Mouse (Mus musculus): ENCODE data around the gene Cnn2. TPM values are rescaled to one million over a fixed set of nuclear protein-coding genes. Genes with fewer than 3 reads are reported as not detected.

Cnn2 gene
- polyA plus RNA-seq, 1 experiment from 2014 or later = 115 TPM

DNA sequence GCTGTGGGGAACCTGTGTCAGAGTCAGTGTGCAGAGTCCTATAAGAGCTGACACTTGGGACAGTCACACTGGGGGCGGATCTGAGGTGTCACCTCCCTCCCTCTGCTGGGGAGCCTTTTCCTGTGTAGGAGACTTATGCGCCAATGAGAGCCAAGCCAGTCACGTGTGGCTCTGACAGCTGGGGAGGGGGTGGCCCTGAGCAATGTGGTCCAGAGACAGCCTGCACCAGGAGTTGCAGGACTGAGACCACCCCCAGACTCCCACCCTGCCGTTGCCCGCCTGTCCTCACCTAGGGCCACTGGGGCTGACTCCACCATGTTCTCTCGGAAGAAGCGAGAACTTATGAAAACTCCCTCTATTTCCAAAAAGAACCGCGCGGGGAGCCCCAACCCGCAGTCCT, 28.1 kb downstream of the Cnn2 start, which contains the start of gene Arhgap45:
Gene Arhgap45 (plus strand): TSS at position 143 of the 400 bp plus-strand sequence.
- H3K27ac ChIP-seq = no peak within 1 kb of the TSS
- 73% methylated on average over 11 of the region's 11 CpGs for WGBS
- H3K9ac ChIP-seq = no peak within 1 kb of the TSS
- peaks cover 86% of the 10 kb centered on the region for H3K27me3 ChIP-seq
- no peak within 1 kb of the TSS for H3K4me2 ChIP-seq
- no peaks in the 10 kb centered on the region; the same call in 1 of the 2 replicates for H3K36me3 ChIP-seq (replicated peaks)
- no peak for ATAC-seq (ENCODE audit: low FRiP score)
- peaks cover 16% of the 10 kb centered on the region; the same call in 1 of the 2 replicates for H3K4me1 ChIP-seq
- H3K9me3 ChIP-seq = no peaks in the 10 kb centered on the region
- H3K4me3 ChIP-seq (replicated peaks) = 0 out of 2 replicates have a peak within 1 kb of the TSS, but pooled peaks have one; percentile 3

DNA sequence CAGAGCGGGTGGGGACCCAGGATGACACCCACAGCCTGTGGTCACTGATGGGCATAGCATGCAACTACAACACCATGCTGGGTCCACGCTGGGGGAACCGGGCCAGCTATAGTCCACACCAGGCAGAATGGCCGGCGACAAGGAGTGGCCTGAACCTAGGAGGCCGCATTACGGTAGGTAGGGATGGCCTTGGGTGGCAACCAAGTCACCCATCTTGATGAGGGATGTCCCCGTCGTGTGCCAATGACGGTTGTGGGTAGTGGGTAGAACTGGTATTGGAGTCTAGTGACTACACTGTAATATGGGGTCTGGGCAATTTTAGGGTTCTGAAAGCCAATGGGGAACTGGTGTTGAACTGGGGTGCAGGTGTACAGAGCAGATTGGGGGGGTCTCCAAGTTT, 28.5 kb downstream of the Cnn2 start:
- ATAC-seq (ENCODE audit: low FRiP score) = no peak
- Histone ChIP-seq H3K27me3 (peaks cover 82% of the 10 kb centered on the region), H3K9me3 (no peaks in the 10 kb centered on the region), H3K9ac (no peak overlapping the region), H3K4me3 (replicated peaks) (0 out of 2 replicates have a peak overlapping the region, but pooled peaks have one; percentile 3), H3K36me3 (replicated peaks) (no peaks in the 10 kb centered on the region; the same call in 1 of the 2 replicates), H3K4me2 (no peak overlapping the region), H3K27ac (no peak overlapping the region), H3K4me1 (peaks cover 16% of the 10 kb centered on the region; the same call in 1 of the 2 replicates)
- 92% methylated on average over 10 of the region's 10 CpGs for WGBS

DNA sequence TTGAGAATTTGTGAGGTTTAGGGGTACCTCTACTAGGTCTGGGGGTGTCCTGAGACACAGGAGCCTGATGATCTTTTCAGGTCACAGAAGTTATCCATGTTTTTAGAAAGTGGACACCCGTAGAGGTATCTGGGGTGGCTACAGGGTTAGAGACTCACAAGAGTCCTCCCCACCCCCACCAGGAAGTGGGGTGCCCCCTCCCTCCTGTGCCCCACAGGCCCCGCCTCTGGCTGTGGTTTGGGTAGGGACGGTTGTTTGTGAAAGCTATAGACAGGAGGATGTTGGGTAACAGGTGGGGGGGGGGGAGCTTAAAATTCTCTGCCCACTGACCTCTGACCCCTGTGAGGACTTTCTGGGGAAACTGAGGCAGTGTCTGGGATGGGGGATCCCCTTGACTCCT, 29.0 kb downstream of the Cnn2 start:
- H3K4me2 ChIP-seq = no peak overlapping the region
- H3K27me3 ChIP-seq = peaks cover 77% of the 10 kb centered on the region
- no peaks in the 10 kb centered on the region for H3K9me3 ChIP-seq
- no peak overlapping the region for H3K4me3 ChIP-seq (replicated peaks)
- no peak overlapping the region for H3K27ac ChIP-seq
- peaks cover 16% of the 10 kb centered on the region; the same call in 1 of the 2 replicates for H3K4me1 ChIP-seq
- no peaks in the 10 kb centered on the region for H3K36me3 ChIP-seq (replicated peaks)
- 70% methylated on average over 3 of the region's 3 CpGs for WGBS
- no peak overlapping the region for H3K9ac ChIP-seq
- ATAC-seq (ENCODE audit: low FRiP score) = no peak

DNA sequence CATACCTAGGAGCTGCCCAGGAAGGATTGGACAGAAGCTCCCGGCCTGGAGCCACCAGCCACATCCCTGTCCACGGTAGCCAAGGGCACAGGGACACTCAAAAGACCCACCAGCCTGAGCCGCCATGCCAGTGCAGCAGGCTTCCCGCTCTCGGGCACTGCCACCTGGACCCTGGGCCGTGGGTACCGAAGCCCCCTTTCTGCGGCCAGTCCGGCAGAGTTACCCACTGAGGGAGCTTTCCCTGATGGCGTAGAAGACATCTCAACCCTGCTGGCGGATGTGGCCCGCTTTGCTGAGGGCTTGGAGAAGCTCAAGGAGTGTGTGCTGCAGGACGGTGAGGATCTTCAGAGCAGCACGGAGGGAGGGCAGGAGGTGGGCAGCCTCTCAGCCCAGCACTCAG, 29.4 kb downstream of the Cnn2 start:
- no peaks in the 10 kb centered on the region for H3K36me3 ChIP-seq (replicated peaks)
- peaks cover 73% of the 10 kb centered on the region for H3K27me3 ChIP-seq
- ATAC-seq (ENCODE audit: low FRiP score) = no peak
- no peak overlapping the region for H3K27ac ChIP-seq
- H3K9ac ChIP-seq = no peak overlapping the region
- 84% methylated on average over 14 of the region's 14 CpGs for WGBS
- H3K4me1 ChIP-seq = peaks cover 16% of the 10 kb centered on the region; the same call in 1 of the 2 replicates
- H3K9me3 ChIP-seq = no peaks in the 10 kb centered on the region
- no peak overlapping the region for H3K4me3 ChIP-seq (replicated peaks)
- no peak overlapping the region for H3K4me2 ChIP-seq

DNA sequence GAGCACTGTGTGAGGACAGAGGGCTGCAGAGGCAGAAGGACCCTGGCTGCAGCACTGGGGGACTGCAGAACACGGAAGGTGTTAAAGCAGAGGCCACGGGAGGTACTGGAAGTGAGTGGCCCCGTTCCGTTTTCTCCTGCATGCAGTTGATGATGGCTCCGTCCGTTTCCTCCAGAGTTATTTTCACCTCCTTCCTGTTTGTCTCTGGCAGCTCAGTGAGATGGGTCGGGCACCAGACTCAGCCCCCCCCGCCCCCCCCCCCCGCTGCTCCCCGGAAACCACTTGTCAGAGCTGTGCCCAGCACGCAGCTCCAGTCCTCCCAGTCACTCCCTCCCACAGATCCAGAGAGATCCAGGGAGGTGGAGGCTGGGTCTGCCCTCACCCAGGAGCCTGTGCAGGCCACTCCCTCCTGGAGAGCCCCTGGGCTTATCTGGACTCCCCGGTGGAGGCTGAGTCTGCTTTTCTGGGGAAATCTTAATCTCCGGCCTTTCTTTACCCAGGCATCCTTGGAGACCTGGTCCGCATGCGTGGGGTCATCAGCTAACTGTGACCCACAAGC, 30.4 kb downstream of the Cnn2 start:
- Histone ChIP-seq H3K36me3 (replicated peaks) (no peaks in the 10 kb centered on the region), H3K9me3 (no peaks in the 10 kb centered on the region), H3K4me1 (peaks cover 16% of the 10 kb centered on the region; the same call in 1 of the 2 replicates), H3K27me3 (peaks cover 63% of the 10 kb centered on the region), H3K9ac (no peak overlapping the region), H3K4me2 (0 out of 2 replicates have a peak overlapping the region, but pooled peaks have one; percentile 10), H3K27ac (no peak overlapping the region), H3K4me3 (replicated peaks) (no peak overlapping the region)
- ATAC-seq (ENCODE audit: low FRiP score) = no peak
- 8% methylated on average over 15 of the region's 15 CpGs for WGBS

DNA sequence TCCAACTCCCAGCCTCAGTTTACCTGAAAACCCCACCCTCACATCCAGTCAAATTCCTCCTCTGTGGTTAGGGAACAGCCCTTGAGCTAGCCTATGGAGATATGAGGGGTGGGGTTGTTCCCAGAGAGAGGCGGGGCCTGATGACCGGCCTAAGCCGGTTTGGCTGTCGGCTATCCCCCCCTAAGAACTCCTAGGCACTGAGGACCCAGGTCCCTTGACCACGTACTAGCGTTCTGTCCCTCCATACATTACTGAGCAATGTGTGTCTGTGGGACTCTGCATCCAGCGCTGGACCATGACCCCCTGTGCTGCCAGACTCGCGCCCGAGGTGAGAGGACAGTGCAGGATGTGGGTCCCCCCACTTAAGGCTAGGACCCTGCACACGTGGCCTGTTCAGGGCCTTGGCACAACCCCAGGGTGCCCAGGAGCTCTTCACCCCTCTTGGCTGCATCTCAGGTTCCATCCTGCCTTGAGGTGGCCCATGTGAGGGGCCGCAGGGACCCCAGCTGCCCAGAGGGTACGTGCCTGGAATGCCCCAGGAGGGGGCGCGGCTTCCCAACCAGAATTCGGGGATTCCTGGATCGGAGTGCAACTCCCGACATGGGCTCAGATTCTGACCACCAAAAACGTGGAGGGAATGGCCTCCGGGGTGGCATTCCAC, 31.2 kb downstream of the Cnn2 start:
- ATAC-seq (ENCODE audit: low FRiP score) = peak; percentile 44; the same call in 1 of the 2 replicates
- peaks cover 55% of the 10 kb centered on the region for H3K27me3 ChIP-seq
- WGBS = 4% methylated on average over 20 of the region's 20 CpGs
- H3K9ac ChIP-seq = peak overlapping the region; percentile 36; the same call in 1 of the 2 replicates
- H3K4me3 ChIP-seq (replicated peaks) = peak overlapping the region; percentile 16; the same call in 1 of the 2 replicates
- H3K36me3 ChIP-seq (replicated peaks) = no peaks in the 10 kb centered on the region
- peaks cover 16% of the 10 kb centered on the region; the same call in 1 of the 2 replicates for H3K4me1 ChIP-seq
- H3K27ac ChIP-seq = no peak overlapping the region
- peak overlapping the region; percentile 38 for H3K4me2 ChIP-seq
- H3K9me3 ChIP-seq = no peaks in the 10 kb centered on the region

DNA sequence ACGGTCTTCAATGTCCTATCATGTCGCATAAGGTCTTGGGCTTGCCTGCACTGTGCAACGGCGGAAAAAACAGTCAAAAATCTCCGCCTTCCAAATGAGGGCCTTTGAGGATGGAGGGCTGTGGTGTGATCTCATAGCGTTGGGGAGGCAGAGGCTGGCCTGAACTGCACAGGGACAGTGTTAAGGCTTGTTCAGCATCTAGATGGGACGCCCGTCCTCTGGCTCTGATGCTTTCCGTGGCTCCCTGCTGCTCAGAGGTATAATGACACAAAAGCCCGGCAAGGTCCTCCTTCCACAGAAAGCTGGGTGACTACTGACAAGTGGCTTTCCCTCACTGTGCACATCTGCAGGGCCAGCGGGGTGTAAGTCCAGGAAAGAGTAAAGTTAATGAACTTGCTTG, 31.8 kb downstream of the Cnn2 start:
- Histone ChIP-seq H3K4me2 (peak overlapping the region; percentile 38), H3K27ac (no peak overlapping the region), H3K4me3 (replicated peaks) (0 out of 2 replicates have a peak overlapping the region, but pooled peaks have one; percentile 16), H3K9me3 (no peaks in the 10 kb centered on the region), H3K27me3 (peaks cover 49% of the 10 kb centered on the region), H3K36me3 (replicated peaks) (no peaks in the 10 kb centered on the region), H3K4me1 (peaks cover 16% of the 10 kb centered on the region; the same call in 1 of the 2 replicates), H3K9ac (peak overlapping the region; percentile 36; the same call in 1 of the 2 replicates)
- no peak for ATAC-seq (ENCODE audit: low FRiP score)
- 16% methylated on average over 11 of the region's 11 CpGs for WGBS

DNA sequence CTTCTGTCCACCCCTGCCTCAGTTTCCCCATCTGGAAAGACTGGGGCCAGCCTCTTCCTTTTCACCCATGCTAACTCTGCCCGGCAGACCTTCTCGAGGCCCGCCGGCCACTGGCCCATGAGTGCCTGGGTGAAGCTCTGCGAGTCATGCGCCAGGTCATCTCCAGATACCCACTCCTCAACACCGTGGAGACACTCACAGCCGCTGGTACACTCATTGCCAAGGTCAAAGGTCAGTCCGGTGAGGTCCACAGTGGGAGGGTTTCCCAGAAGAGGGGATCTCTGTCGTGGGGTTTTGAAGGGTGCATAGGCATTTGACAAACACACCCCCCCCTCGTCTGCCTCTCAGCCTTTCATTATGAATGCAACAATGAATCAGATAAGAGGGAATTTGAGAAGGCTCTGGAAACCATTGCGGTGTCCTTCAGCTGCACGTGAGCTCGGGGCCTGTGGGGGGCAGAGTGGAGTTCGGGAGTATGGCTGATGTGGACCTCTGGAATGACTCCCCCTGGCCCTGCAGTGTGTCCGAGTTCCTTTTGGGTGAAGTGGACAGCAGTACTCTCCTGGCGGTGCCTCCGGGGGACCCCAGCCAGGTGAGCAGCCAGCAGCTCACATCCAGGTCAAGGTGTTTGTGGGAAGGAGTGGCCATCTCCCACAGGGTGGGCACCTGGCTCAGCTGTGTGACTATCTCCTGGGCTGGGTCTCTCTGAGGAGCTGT, 32.4 kb downstream of the Cnn2 start:
- no peak overlapping the region for H3K9ac ChIP-seq
- H3K27me3 ChIP-seq = peaks cover 43% of the 10 kb centered on the region
- 84% methylated on average over 18 of the region's 18 CpGs for WGBS
- no peaks in the 10 kb centered on the region for H3K36me3 ChIP-seq (replicated peaks)
- no peak for ATAC-seq (ENCODE audit: low FRiP score)
- peaks cover 16% of the 10 kb centered on the region; the same call in 1 of the 2 replicates for H3K4me1 ChIP-seq
- H3K4me2 ChIP-seq = no peak overlapping the region
- no peak overlapping the region for H3K4me3 ChIP-seq (replicated peaks)
- no peak overlapping the region for H3K27ac ChIP-seq
- no peaks in the 10 kb centered on the region for H3K9me3 ChIP-seq

DNA sequence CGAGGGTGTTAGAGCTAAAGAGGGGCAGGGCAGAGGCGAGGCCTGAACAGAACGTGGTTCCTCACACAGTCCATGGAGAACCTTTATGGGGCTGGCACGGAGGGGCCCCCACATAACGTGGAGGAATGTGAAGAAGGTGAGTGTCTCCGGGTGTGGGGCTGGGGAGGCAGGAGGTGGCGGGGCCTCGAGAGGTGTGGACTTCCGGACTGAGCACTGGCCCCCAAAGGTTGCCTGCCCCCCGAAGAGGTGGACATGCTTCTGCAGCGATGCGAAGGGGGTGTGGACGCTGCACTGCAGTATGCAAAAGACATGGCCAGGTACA, 32.9 kb downstream of the Cnn2 start:
- no peaks in the 10 kb centered on the region for H3K36me3 ChIP-seq (replicated peaks)

DNA sequence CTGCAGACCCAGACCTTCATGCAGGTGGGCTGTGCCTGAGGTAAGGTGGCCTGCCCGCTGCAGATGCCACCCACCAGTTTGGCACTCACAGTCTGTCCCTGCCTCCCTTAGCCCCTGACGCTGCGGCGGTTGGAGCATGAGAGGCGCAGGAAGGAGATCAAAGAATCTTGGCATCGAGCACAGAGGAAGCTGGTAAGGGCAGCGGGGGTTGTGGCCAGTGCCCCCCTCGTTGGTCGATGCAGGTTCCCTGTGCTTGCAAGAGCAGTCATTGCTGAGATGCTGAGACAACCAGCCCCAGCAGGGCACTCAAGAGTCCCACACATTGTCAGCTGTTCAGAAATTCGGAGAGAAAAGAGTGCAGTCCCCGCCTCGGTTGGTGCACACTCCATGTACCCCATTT, 33.8 kb downstream of the Cnn2 start:
- H3K9me3 ChIP-seq = no peaks in the 10 kb centered on the region
- no peaks in the 10 kb centered on the region for H3K36me3 ChIP-seq (replicated peaks)
- no peak overlapping the region for H3K27ac ChIP-seq
- peaks cover 16% of the 10 kb centered on the region; the same call in 1 of the 2 replicates for H3K4me1 ChIP-seq
- no peak for ATAC-seq (ENCODE audit: low FRiP score)
- no peak overlapping the region for H3K9ac ChIP-seq
- peaks cover 32% of the 10 kb centered on the region for H3K27me3 ChIP-seq
- 95% methylated on average over 12 of the region's 12 CpGs for WGBS
- H3K4me3 ChIP-seq (replicated peaks) = no peak overlapping the region
- no peak overlapping the region for H3K4me2 ChIP-seq

More for the DNA sequence above, 32.9 kb downstream of the Cnn2 start:
- Histone ChIP-seq H3K4me2 (no peak overlapping the region), H3K4me1 (peaks cover 16% of the 10 kb centered on the region; the same call in 1 of the 2 replicates), H3K27ac (no peak overlapping the region), H3K9ac (no peak overlapping the region), H3K27me3 (peaks cover 38% of the 10 kb centered on the region), H3K9me3 (no peaks in the 10 kb centered on the region), H3K4me3 (replicated peaks) (no peak overlapping the region)
- ATAC-seq (ENCODE audit: low FRiP score) = no peak
- WGBS = 93% methylated on average over 13 of the region's 13 CpGs

DNA sequence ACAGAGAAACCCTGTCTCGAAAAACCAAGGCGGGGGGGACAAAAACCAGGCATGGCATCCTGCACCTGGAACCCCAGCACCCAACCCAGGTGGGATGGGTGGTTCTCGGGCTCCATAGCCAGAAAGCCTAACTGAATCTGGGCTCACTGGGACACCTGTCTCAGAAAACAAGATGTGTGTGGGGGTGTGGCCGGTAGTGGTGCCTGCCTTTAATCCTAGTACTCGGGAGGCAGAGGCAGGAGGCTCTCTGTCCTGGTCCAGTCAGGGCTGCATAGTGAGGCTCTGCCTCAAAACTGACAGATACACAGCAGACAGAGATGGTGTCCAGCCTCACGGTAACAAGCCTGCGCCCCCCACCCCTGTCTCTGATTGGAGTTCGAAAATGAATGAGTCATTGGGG, 34.4 kb downstream of the Cnn2 start:
- 94% methylated on average over 8 of the region's 8 CpGs for WGBS
- no peak for ATAC-seq (ENCODE audit: low FRiP score)
- H3K27me3 ChIP-seq = peaks cover 26% of the 10 kb centered on the region
- H3K27ac ChIP-seq = no peak overlapping the region
- no peak overlapping the region for H3K4me2 ChIP-seq
- no peaks in the 10 kb centered on the region for H3K9me3 ChIP-seq
- no peak overlapping the region for H3K4me3 ChIP-seq (replicated peaks)
- H3K9ac ChIP-seq = no peak overlapping the region
- H3K4me1 ChIP-seq = peaks cover 16% of the 10 kb centered on the region; the same call in 1 of the 2 replicates
- H3K36me3 ChIP-seq (replicated peaks) = no peaks in the 10 kb centered on the region

DNA sequence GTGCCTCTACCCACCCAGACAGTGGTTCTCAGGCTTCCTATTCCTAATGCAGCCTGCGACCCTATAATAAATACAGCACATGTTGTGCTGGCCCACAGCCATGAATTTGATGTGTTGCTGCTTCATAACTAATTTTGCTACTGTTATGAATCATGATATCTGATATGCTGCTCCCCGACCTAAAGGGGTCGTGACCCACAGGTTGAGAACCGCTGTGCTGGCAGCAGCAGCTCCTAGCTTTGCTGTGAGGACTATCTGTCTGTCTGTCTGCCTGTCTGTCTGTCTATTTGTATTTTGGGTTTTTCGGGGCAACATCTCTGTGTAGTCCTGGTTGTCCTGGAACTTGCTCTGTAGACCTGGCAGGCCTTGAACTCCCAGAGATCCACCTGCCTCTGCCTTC, 35.4 kb downstream of the Cnn2 start:
- no peak for ATAC-seq (ENCODE audit: low FRiP score)
- Histone ChIP-seq H3K36me3 (replicated peaks) (no peaks in the 10 kb centered on the region), H3K4me2 (no peak overlapping the region), H3K4me1 (peaks cover 15% of the 10 kb centered on the region; the same call in 1 of the 2 replicates), H3K27ac (no peak overlapping the region), H3K27me3 (peaks cover 21% of the 10 kb centered on the region), H3K9me3 (no peaks in the 10 kb centered on the region), H3K4me3 (replicated peaks) (no peak overlapping the region), H3K9ac (no peak overlapping the region)
- 90% methylated on average over 5 of the region's 5 CpGs for WGBS
